Mouse (Mus musculus): ENCODE measurements around the gene Bckdha. TPM values are rescaled to one million over a fixed set of nuclear protein-coding genes. Genes with fewer than 3 reads are reported as not detected.

Gene Bckdha
- polyA plus RNA-seq, 1 experiment from 2014 or later = 54.1 TPM

- H3K4me1 ChIP-seq (ENCODE audit: control insufficient read depth, insufficient read depth, low read length) = peaks cover 28% of the 10 kb centered on the region
- WGBS = 86% methylated on average over 6 of the region's 6 CpGs
- H3K27ac ChIP-seq (ENCODE audit: low read length) = no peak overlapping the region
- no peak overlapping the region for H3K4me2 ChIP-seq (ENCODE audit: low read depth, low read length)
- no peaks in the 10 kb centered on the region; the same call in 1 of the 2 replicates for H3K27me3 ChIP-seq (ENCODE audit: control insufficient read depth, insufficient read depth, low read length)
- H3K4me3 ChIP-seq (replicated peaks; ENCODE audit: low read length) = no peak overlapping the region
- H3K9ac ChIP-seq (ENCODE audit: low read length) = no peak overlapping the region
- no peak for ATAC-seq (ENCODE audit: insufficient read depth, low FRiP score)
- no peaks in the 10 kb centered on the region for H3K9me3 ChIP-seq (replicated peaks; ENCODE audit: control insufficient read depth, low read length)
- H3K36me3 ChIP-seq (ENCODE audit: control insufficient read depth, insufficient read depth, low read length) = no peaks in the 10 kb centered on the region
Observed at GRCm38 (mm10) chr7:25684659-25685058, 25.9 kb upstream of the Bckdha start.

GRCm38 (mm10) chr7:25683474-25684180 lies 24.8 kb upstream of the Bckdha start:
- Histone ChIP-seq H3K27ac (ENCODE audit: low read length) (no peak overlapping the region), H3K36me3 (ENCODE audit: control insufficient read depth, insufficient read depth, low read length) (no peaks in the 10 kb centered on the region), H3K4me2 (ENCODE audit: low read depth, low read length) (no peak overlapping the region), H3K9ac (ENCODE audit: low read length) (no peak overlapping the region; the same call in 1 of the 2 replicates), H3K4me1 (ENCODE audit: control insufficient read depth, insufficient read depth, low read length) (peaks cover 21% of the 10 kb centered on the region), H3K27me3 (ENCODE audit: control insufficient read depth, insufficient read depth, low read length) (no peaks in the 10 kb centered on the region; the same call in 1 of the 2 replicates), H3K9me3 (replicated peaks; ENCODE audit: control insufficient read depth, low read length) (no peaks in the 10 kb centered on the region), H3K4me3 (replicated peaks; ENCODE audit: low read length) (no peak overlapping the region)
- 49% methylated on average over 7 of the region's 7 CpGs for WGBS
- no peak for ATAC-seq (ENCODE audit: insufficient read depth, low FRiP score)

GRCm38 (mm10) chr7:25681341-25682231 lies 22.8 kb upstream of the Bckdha start:
- Histone ChIP-seq H3K27ac (ENCODE audit: low read length) (no peak overlapping the region), H3K36me3 (ENCODE audit: control insufficient read depth, insufficient read depth, low read length) (no peaks in the 10 kb centered on the region)
- ATAC-seq (ENCODE audit: insufficient read depth, low FRiP score) = no peak

GRCm38 (mm10) chr7:25680514-25681258 lies 21.9 kb upstream of the Bckdha start, which contains the start of gene B9d2:
Gene B9d2, plus strand, starts transcription at chr7:25680780.
- under 1% methylated on average over 46 of the region's 46 CpGs for WGBS
- Histone ChIP-seq H3K9me3 (replicated peaks; ENCODE audit: control insufficient read depth, low read length) (no peaks in the 10 kb centered on the region), H3K36me3 (ENCODE audit: control insufficient read depth, insufficient read depth, low read length) (no peaks in the 10 kb centered on the region), H3K9ac (ENCODE audit: low read length) (peak within 1 kb of the TSS; percentile 75), H3K4me2 (ENCODE audit: low read depth, low read length) (peak within 1 kb of the TSS; percentile 71), H3K4me1 (ENCODE audit: control insufficient read depth, insufficient read depth, low read length) (peaks cover 17% of the 10 kb centered on the region), H3K27ac (ENCODE audit: low read length) (peak within 1 kb of the TSS; percentile 92), H3K4me3 (replicated peaks; ENCODE audit: low read length) (peak within 1 kb of the TSS; percentile 65), H3K27me3 (ENCODE audit: control insufficient read depth, insufficient read depth, low read length) (no peaks in the 10 kb centered on the region)
- ATAC-seq (ENCODE audit: insufficient read depth, low FRiP score) = peak; percentile 95

More at GRCm38 (mm10) chr7:25681341-25682231, 22.8 kb upstream of the Bckdha start:
- 57% methylated on average over 15 of the region's 15 CpGs for WGBS
- Histone ChIP-seq H3K27me3 (ENCODE audit: control insufficient read depth, insufficient read depth, low read length) (no peaks in the 10 kb centered on the region), H3K4me3 (replicated peaks; ENCODE audit: low read length) (peak overlapping the region; percentile 65), H3K9ac (ENCODE audit: low read length) (no peak overlapping the region), H3K4me2 (ENCODE audit: low read depth, low read length) (peak overlapping the region; percentile 71), H3K9me3 (replicated peaks; ENCODE audit: control insufficient read depth, low read length) (no peaks in the 10 kb centered on the region), H3K4me1 (ENCODE audit: control insufficient read depth, insufficient read depth, low read length) (peaks cover 12% of the 10 kb centered on the region)

GRCm38 (mm10) chr7:25679971-25680370 lies 21.2 kb upstream of the Bckdha start:
- Histone ChIP-seq H3K27me3 (ENCODE audit: control insufficient read depth, insufficient read depth, low read length) (peaks cover 7% of the 10 kb centered on the region; the same call in 1 of the 2 replicates), H3K4me2 (ENCODE audit: low read depth, low read length) (peak overlapping the region; percentile 71), H3K9me3 (replicated peaks; ENCODE audit: control insufficient read depth, low read length) (no peaks in the 10 kb centered on the region), H3K4me3 (replicated peaks; ENCODE audit: low read length) (peak overlapping the region; percentile 65), H3K36me3 (ENCODE audit: control insufficient read depth, insufficient read depth, low read length) (no peaks in the 10 kb centered on the region), H3K9ac (ENCODE audit: low read length) (peak overlapping the region; percentile 75), H3K4me1 (ENCODE audit: control insufficient read depth, insufficient read depth, low read length) (peaks cover 19% of the 10 kb centered on the region), H3K27ac (ENCODE audit: low read length) (peak overlapping the region; percentile 92)
- 6% methylated on average over 6 of the region's 6 CpGs for WGBS
- no peak for ATAC-seq (ENCODE audit: insufficient read depth, low FRiP score)

- Histone ChIP-seq H3K9ac (ENCODE audit: low read length) (no peak overlapping the region), H3K27ac (ENCODE audit: low read length) (no peak overlapping the region), H3K4me1 (ENCODE audit: control insufficient read depth, insufficient read depth, low read length) (peaks cover 24% of the 10 kb centered on the region), H3K27me3 (ENCODE audit: control insufficient read depth, insufficient read depth, low read length) (peaks cover 23% of the 10 kb centered on the region), H3K36me3 (ENCODE audit: control insufficient read depth, insufficient read depth, low read length) (no peaks in the 10 kb centered on the region), H3K4me3 (replicated peaks; ENCODE audit: low read length) (no peak overlapping the region), H3K4me2 (ENCODE audit: low read depth, low read length) (no peak overlapping the region), H3K9me3 (replicated peaks; ENCODE audit: control insufficient read depth, low read length) (no peaks in the 10 kb centered on the region)
- WGBS = 89% methylated on average over 7 of the region's 7 CpGs
- no peak for ATAC-seq (ENCODE audit: insufficient read depth, low FRiP score)
Observed at GRCm38 (mm10) chr7:25677013-25677412, 18.2 kb upstream of the Bckdha start.

- H3K27me3 ChIP-seq (ENCODE audit: control insufficient read depth, insufficient read depth, low read length) = peaks cover 23% of the 10 kb centered on the region
- no peaks in the 10 kb centered on the region for H3K36me3 ChIP-seq (ENCODE audit: control insufficient read depth, insufficient read depth, low read length)
- no peak overlapping the region for H3K27ac ChIP-seq (ENCODE audit: low read length)
- H3K4me1 ChIP-seq (ENCODE audit: control insufficient read depth, insufficient read depth, low read length) = peaks cover 23% of the 10 kb centered on the region
- no peak; the same call in 1 of the 2 replicates for ATAC-seq (ENCODE audit: insufficient read depth, low FRiP score)
- no peaks in the 10 kb centered on the region for H3K9me3 ChIP-seq (replicated peaks; ENCODE audit: control insufficient read depth, low read length)
- H3K4me2 ChIP-seq (ENCODE audit: low read depth, low read length) = no peak overlapping the region
- H3K9ac ChIP-seq (ENCODE audit: low read length) = no peak overlapping the region
- 43% methylated on average over 15 of the region's 15 CpGs for WGBS
- H3K4me3 ChIP-seq (replicated peaks; ENCODE audit: low read length) = no peak overlapping the region
Observed at GRCm38 (mm10) chr7:25676085-25676781, 17.5 kb upstream of the Bckdha start.

GRCm38 (mm10) chr7:25675405-25675804 lies 16.6 kb upstream of the Bckdha start:
- H3K9me3 ChIP-seq (replicated peaks; ENCODE audit: control insufficient read depth, low read length) = no peaks in the 10 kb centered on the region
- H3K4me3 ChIP-seq (replicated peaks; ENCODE audit: low read length) = no peak overlapping the region
- 53% methylated on average over 6 of the region's 6 CpGs for WGBS

More at GRCm38 (mm10) chr7:25675405-25675804, 16.6 kb upstream of the Bckdha start:
- H3K36me3 ChIP-seq (ENCODE audit: control insufficient read depth, insufficient read depth, low read length) = no peaks in the 10 kb centered on the region
- H3K9ac ChIP-seq (ENCODE audit: low read length) = no peak overlapping the region
- no peak overlapping the region for H3K27ac ChIP-seq (ENCODE audit: low read length)
- H3K4me2 ChIP-seq (ENCODE audit: low read depth, low read length) = no peak overlapping the region
- H3K27me3 ChIP-seq (ENCODE audit: control insufficient read depth, insufficient read depth, low read length) = peaks cover 23% of the 10 kb centered on the region
- ATAC-seq (ENCODE audit: insufficient read depth, low FRiP score) = no peak
- peaks cover 27% of the 10 kb centered on the region for H3K4me1 ChIP-seq (ENCODE audit: control insufficient read depth, insufficient read depth, low read length)

All from stomach, embryonic 16.5 days (tissue).